Mouse (Mus musculus) megakaryocyte, embryonic 14.5 days (primary cell): ENCODE results near the gene Hoxa7.

Experiments
- FLI1 ChIP-seq: IDR thresholded peaks from 2 replicates; pipeline ENCODE4 v1.6.1; 2012; ENCODE audit warnings: low read length, inconsistent platforms, mixed read lengths
- GATA1 ChIP-seq: IDR thresholded peaks from 3 replicates; pipeline ENCODE4 v1.6.1; 2012; ENCODE audit warnings: mixed read lengths, low read length, inconsistent platforms, borderline replicate concordance

DNA sequence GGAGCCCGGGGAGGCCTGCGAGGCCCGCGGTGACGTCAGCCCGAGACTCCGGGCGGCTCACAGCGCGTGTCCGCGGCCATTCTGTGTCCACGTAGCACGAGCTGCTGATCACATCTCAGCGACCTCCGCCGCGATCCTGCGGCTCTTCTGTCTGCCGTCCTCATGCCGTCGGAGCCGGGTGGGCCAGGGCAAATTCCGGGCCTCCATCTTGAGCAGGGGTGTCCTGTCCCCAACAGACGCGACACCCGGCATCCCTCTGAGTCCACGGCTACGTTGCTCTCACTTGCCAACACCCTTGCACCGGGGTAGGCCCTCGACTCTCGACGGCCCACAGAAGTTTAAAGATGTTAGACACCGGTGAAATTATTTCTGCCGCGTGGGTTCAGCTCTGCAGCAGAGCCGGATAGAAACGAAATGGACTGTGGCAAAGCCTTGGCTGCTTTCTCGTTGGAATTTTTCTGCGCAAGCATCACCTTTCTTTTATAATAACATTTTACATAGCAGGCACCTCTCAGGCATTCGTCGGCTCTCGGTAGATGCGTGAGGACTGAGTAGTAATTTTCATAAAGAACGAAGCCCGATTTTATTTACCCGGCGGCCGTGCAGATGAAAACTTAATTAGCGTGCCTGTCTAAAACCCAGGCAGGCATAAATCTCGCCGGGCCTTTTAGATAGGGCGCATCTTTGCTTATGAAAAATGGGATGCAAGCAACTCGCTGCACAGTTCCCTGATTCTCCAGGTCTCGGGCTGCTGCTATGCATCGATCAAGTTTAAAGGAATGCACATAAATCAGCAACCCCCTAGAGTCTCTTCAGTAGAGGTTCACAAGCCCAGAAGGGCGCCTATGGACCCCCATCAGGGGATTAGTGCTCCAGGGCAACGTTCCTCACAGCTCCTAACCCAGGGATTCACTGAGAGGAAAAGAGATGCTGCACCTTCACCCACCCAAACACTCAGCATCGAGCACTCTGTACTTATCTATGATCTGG is 32.2 kb upstream of the Hoxa7 start:
- no peak for TF ChIP-seq GATA1
- TF ChIP-seq FLI1: no peak
